Mouse (Mus musculus) limb, embryonic 15.5 days (tissue): ENCODE results near the gene Tpd52l2. TPM values are rescaled to one million over a fixed set of nuclear protein-coding genes. Genes with fewer than 3 reads are reported as not detected.

Experiments used
- ATAC-seq: fragments of 200-750 bp; cut with Nextera tagmentation; 2 replicates; pipeline ENCODE4 v1.8.0; 2017; ENCODE audit warnings: low read depth, moderate TSS enrichment; ENCODE audit not compliant: insufficient number of reproducible peaks, low FRiP score, low TSS enrichment
- H3K27ac ChIP-seq: fragments of 300-500 bp; sonication (generic); 2 replicates; pipeline ENCODE4 v1.5.1; 2015; ENCODE audit warnings: moderate library complexity, mild to moderate bottlenecking, inconsistent platforms
- H3K27me3 ChIP-seq: fragments of 300-500 bp; sonication (generic); 2 replicates; pipeline ENCODE4 v1.6.1; 2015; ENCODE audit warnings: inconsistent platforms
- H3K36me3 ChIP-seq: fragments of 300-500 bp; sonication (generic); 2 replicates; pipeline ENCODE4 v1.6.1; 2015; ENCODE audit warnings: inconsistent platforms
- H3K4me1 ChIP-seq: fragments of 300-500 bp; sonication (generic); 2 replicates; pipeline ENCODE4 v1.6.1; 2015; ENCODE audit warnings: inconsistent platforms
- H3K4me2 ChIP-seq: fragments of 300-500 bp; sonication (generic); 2 replicates; pipeline ENCODE4 v1.6.1; 2015; ENCODE audit warnings: mild to moderate bottlenecking, inconsistent platforms
- H3K4me3 ChIP-seq: fragments of 300-500 bp; sonication (generic); 2 replicates; pipeline ENCODE4 v1.5.1; 2015; ENCODE audit warnings: mild to moderate bottlenecking, inconsistent platforms
- H3K9ac ChIP-seq: fragments of 300-500 bp; sonication (generic); 2 replicates; pipeline ENCODE4 v1.6.1; 2015; ENCODE audit warnings: inconsistent platforms
- H3K9me3 ChIP-seq: fragments of 300-500 bp; sonication (generic); 2 replicates; pipeline ENCODE4 v1.6.1; 2016; ENCODE audit warnings: inconsistent platforms
- WGBS: fragments of 180-500 bp; shearing (Covaris S2); methylation state at CpG from one replicate; pipeline ENCODE4 v1.1.7; 2015; 5-methylcytosine and 5-hydroxymethylcytosine counted together
- polyA plus RNA-seq: library from polyadenylated mRNA; unstranded; fragments of >200 nt; fragmentation: Nextera tagmentation; extraction: Ambion mirVana; gene quantifications from 2 replicates; pipeline ENCODE4 v1.2.1, GENCODE M21; 2015

Gene Tpd52l2
- polyA plus RNA-seq, 1 experiment from 2014 or later = 155 TPM

GRCm38 (mm10) chr2:181548682-181549081, 51.7 kb downstream of the Tpd52l2 start:
- Histone ChIP-seq H3K4me3 (no peak overlapping the region), H3K9ac (no peak overlapping the region), H3K27ac (no peak overlapping the region; the same call in 1 of the 2 replicates), H3K36me3 (peaks cover 77% of the 10 kb centered on the region), H3K4me1 (no peaks in the 10 kb centered on the region), H3K27me3 (no peaks in the 10 kb centered on the region), H3K4me2 (no peak overlapping the region), H3K9me3 (no peaks in the 10 kb centered on the region)
- 82% methylated on average over 5 of the region's 5 CpGs for WGBS
- no peak for ATAC-seq

GRCm38 (mm10) chr2:181550233-181550632, 53.3 kb downstream of the Tpd52l2 start:
- H3K4me2 ChIP-seq = no peak overlapping the region
- ATAC-seq = no peak
- H3K4me1 ChIP-seq = no peaks in the 10 kb centered on the region
- H3K4me3 ChIP-seq = no peak overlapping the region
- 93% methylated on average over 2 of the region's 2 CpGs for WGBS
- peaks cover 73% of the 10 kb centered on the region for H3K36me3 ChIP-seq
- no peak overlapping the region for H3K27ac ChIP-seq
- no peak overlapping the region for H3K9ac ChIP-seq
- H3K9me3 ChIP-seq = no peaks in the 10 kb centered on the region
- H3K27me3 ChIP-seq = no peaks in the 10 kb centered on the region

GRCm38 (mm10) chr2:181553772-181554171, 56.8 kb downstream of the Tpd52l2 start:
- no peak for ATAC-seq
- Histone ChIP-seq H3K4me1 (no peaks in the 10 kb centered on the region), H3K27ac (no peak overlapping the region), H3K36me3 (peaks cover 45% of the 10 kb centered on the region), H3K4me2 (no peak overlapping the region), H3K9ac (no peak overlapping the region), H3K27me3 (no peaks in the 10 kb centered on the region), H3K9me3 (no peaks in the 10 kb centered on the region), H3K4me3 (no peak overlapping the region)

- Histone ChIP-seq H3K36me3 (peaks cover 6% of the 10 kb centered on the region; the same call in 1 of the 2 replicates), H3K4me1 (peaks cover 5% of the 10 kb centered on the region; the same call in 1 of the 2 replicates), H3K4me2 (no peak overlapping the region), H3K9ac (no peak overlapping the region), H3K9me3 (no peaks in the 10 kb centered on the region), H3K27ac (no peak overlapping the region), H3K27me3 (no peaks in the 10 kb centered on the region), H3K4me3 (no peak overlapping the region)
- 86% methylated on average over 3 of the region's 3 CpGs for WGBS
- ATAC-seq = no peak
These were observed 70.4 kb downstream of the Tpd52l2 start for GRCm38 (mm10) chr2:181567338-181567737.

Other genes with a start within 250 kb of the Tpd52l2 start
- gene Gmeb2, start 209.1 kb upstream of the Tpd52l2 start, polyA plus RNA-seq = 14.1 and 15.1 TPM in 2 replicates
- 0.77 and 2.5 TPM in 2 replicates for gene Stmn3, start 182.6 kb upstream of the Tpd52l2 start, polyA plus RNA-seq
- gene Rtel1, start 177.4 kb upstream of the Tpd52l2 start, polyA plus RNA-seq = 35.8 and 36.3 TPM in 2 replicates
- gene Zgpat, start 132.2 kb upstream of the Tpd52l2 start, polyA plus RNA-seq = 40.4 and 42.1 TPM in 2 replicates
- 59.0 and 64.8 TPM in 2 replicates for gene Arfrp1, start 131.7 kb upstream of the Tpd52l2 start, polyA plus RNA-seq
- gene Lime1, start 117.1 kb upstream of the Tpd52l2 start, polyA plus RNA-seq = 22.7 and 23.7 TPM in 2 replicates
- gene Zbtb46, start 37.7 kb upstream of the Tpd52l2 start, polyA plus RNA-seq = 4.2 and 4.8 TPM in 2 replicates
- gene Abhd16b, start 3.9 kb upstream of the Tpd52l2 start, polyA plus RNA-seq = 0.12 and 0.13 TPM in 2 replicates
- gene Dnajc5, start 23.3 kb downstream of the Tpd52l2 start, polyA plus RNA-seq = 89.3 and 89.5 TPM in 2 replicates
- gene Uckl1, start 87.8 kb downstream of the Tpd52l2 start, polyA plus RNA-seq = 44.7 and 52.6 TPM in 2 replicates
- gene Prpf6, start 94.7 kb downstream of the Tpd52l2 start, polyA plus RNA-seq = 63.3 and 63.7 TPM in 2 replicates
- gene Zfp512b, start 95.7 kb downstream of the Tpd52l2 start, polyA plus RNA-seq = 43.8 and 53.4 TPM in 2 replicates
- gene Samd10, start 102.1 kb downstream of the Tpd52l2 start, polyA plus RNA-seq = 11.0 TPM in 2 replicates
- not detected in 2 replicates for gene Gm29797, start 159.9 kb downstream of the Tpd52l2 start, polyA plus RNA-seq
- 38.7 and 43.4 TPM in 2 replicates for gene Sox18, start 174.5 kb downstream of the Tpd52l2 start, polyA plus RNA-seq
- 19.5 and 21.8 TPM in 2 replicates for gene Tcea2, start 183.2 kb downstream of the Tpd52l2 start, polyA plus RNA-seq
- gene Rgs19, start 196.8 kb downstream of the Tpd52l2 start, polyA plus RNA-seq = 72.9 and 84.0 TPM in 2 replicates
- gene Lkaaear1, start 201.3 kb downstream of the Tpd52l2 start, polyA plus RNA-seq = not detected in 2 replicates
- 0.38 and 0.54 TPM in 2 replicates for gene Oprl1, start 217.9 kb downstream of the Tpd52l2 start, polyA plus RNA-seq